Mouse (Mus musculus) liver, adult 2 months (tissue): Measurements from ENCODE around the gene Rap1gap. TPM values are rescaled to one million over a fixed set of nuclear protein-coding genes. Genes with fewer than 3 reads are reported as not detected.

Experiments used
- DNase-seq: peaks from one replicate; pipeline ENCODE4 v3.0.0-alpha.2; 2011; ENCODE audit warnings: low read depth, low spot score; ENCODE audit errors: extremely low read depth
- H3K27ac ChIP-seq: fragments of 200-500 bp; replicated peaks from 2 replicates; pipeline ENCODE4 v1.5.1; 2012; ENCODE audit warnings: low read depth, mild to moderate bottlenecking, control low read depth, inconsistent platforms, low read length; ENCODE audit not compliant: insufficient read depth
- H3K27me3 ChIP-seq: fragments of 200-500 bp; 2 replicates; pipeline ENCODE4 v1.6.1; 2012; ENCODE audit warnings: mild to moderate bottlenecking, moderate library complexity, low read length, inconsistent platforms; ENCODE audit not compliant: control insufficient read depth, insufficient read depth
- H3K36me3 ChIP-seq: fragments of 200-500 bp; 2 replicates; pipeline ENCODE4 v1.6.1; 2012; ENCODE audit warnings: low read length, inconsistent platforms; ENCODE audit not compliant: control insufficient read depth, insufficient read depth
- H3K4me1 ChIP-seq: fragments of 200-500 bp; 2 replicates; pipeline ENCODE4 v1.6.1; 2011; ENCODE audit warnings: low read length; ENCODE audit not compliant: control insufficient read depth, insufficient read depth
- H3K4me3 ChIP-seq: fragments of 200-500 bp; 2 replicates; pipeline ENCODE4 v1.5.1; 2011; ENCODE audit warnings: low read depth, mild to moderate bottlenecking, control low read depth, low read length, moderate library complexity; ENCODE audit not compliant: insufficient read depth
- H3K79me2 ChIP-seq: fragments of 200-500 bp; 2 replicates; pipeline ENCODE4 v1.6.1; 2012; ENCODE audit warnings: inconsistent platforms, mild to moderate bottlenecking, low read length, moderate library complexity; ENCODE audit not compliant: control insufficient read depth, insufficient read depth
- H3K9ac ChIP-seq: fragments of 200-500 bp; 2 replicates; pipeline ENCODE4 v1.6.1; 2012; ENCODE audit warnings: low read depth, mild to moderate bottlenecking, control low read depth, inconsistent platforms, low read length
- CTCF ChIP-seq: fragments of 200-500 bp; IDR thresholded peaks from 2 replicates; pipeline ENCODE4 v1.5.1; 2011; ENCODE audit warnings: low read depth, low read length, control low read depth
- POLR2A ChIP-seq: fragments of 200-500 bp; IDR thresholded peaks from 2 replicates; pipeline ENCODE4 v1.6.1; 2011; ENCODE audit warnings: low read length, control low read depth; ENCODE audit not compliant: insufficient read depth; ENCODE audit errors: extremely low read depth
- WGBS: fragments of 180-500 bp; shearing (Covaris S2); methylation state at CpG from one replicate; pipeline ENCODE4 v1.1.7; 2018; 5-methylcytosine and 5-hydroxymethylcytosine counted together
- polyA plus RNA-seq: library from polyadenylated mRNA; depleted of rRNA; stranded (reverse); fragments of >200 nt; gene quantifications from 2 replicates; pipeline ENCODE4 v1.2.3, GENCODE M21; 2012
- total RNA-seq: library from RNA; depleted of rRNA; stranded (reverse); fragments of >200 nt; gene quantifications from 2 replicates; pipeline ENCODE4 v1.2.3, GENCODE M21; 2014

Rap1gap gene
- total and polyA plus RNA-seq, 2 experiments, result 2.9 to 11.5 TPM

GRCm38 (mm10) chr4:137643459-137643858 is 21.1 kb upstream of the Rap1gap start:
- Histone ChIP-seq H3K79me2 (no peaks in the 10 kb centered on the region; the same call in 1 of the 2 replicates), H3K36me3 (peaks cover 42% of the 10 kb centered on the region)
- WGBS, result 89% methylated on average over 2 of the region's 2 CpGs

GRCm38 (mm10) chr4:137646262-137646661 is 18.3 kb upstream of the Rap1gap start:
- Histone ChIP-seq H3K4me3 (no peak overlapping the region), H3K36me3 (peaks cover 45% of the 10 kb centered on the region), H3K4me1 (peaks cover 10% of the 10 kb centered on the region), H3K27me3 (no peaks in the 10 kb centered on the region), H3K27ac (no peak overlapping the region), H3K9ac (no peak overlapping the region), H3K79me2 (no peaks in the 10 kb centered on the region; the same call in 1 of the 2 replicates)
- no peak for TF ChIP-seq POLR2A
- TF ChIP-seq CTCF, result no peak
- no peak for DNase-seq

More at GRCm38 (mm10) chr4:137643459-137643858, 21.1 kb upstream of the Rap1gap start:
- H3K9ac ChIP-seq, result no peak overlapping the region
- no peak overlapping the region for H3K4me3 ChIP-seq
- no peak for DNase-seq
- TF ChIP-seq CTCF (no peak), POLR2A (no peak)
- H3K27ac ChIP-seq, result no peak overlapping the region
- no peaks in the 10 kb centered on the region for H3K27me3 ChIP-seq
- peaks cover 9% of the 10 kb centered on the region for H3K4me1 ChIP-seq

- H3K9ac ChIP-seq, result no peak overlapping the region
- TF ChIP-seq POLR2A (no peak), CTCF (no peak)
- no peaks in the 10 kb centered on the region; the same call in 1 of the 2 replicates for H3K79me2 ChIP-seq
- H3K4me3 ChIP-seq, result no peak overlapping the region
- peaks cover 7% of the 10 kb centered on the region for H3K4me1 ChIP-seq
- peak; percentile 35 for DNase-seq
- no peak overlapping the region for H3K27ac ChIP-seq
- peaks cover 52% of the 10 kb centered on the region for H3K36me3 ChIP-seq
- WGBS, result 72% methylated on average over 6 of the region's 6 CpGs
- no peaks in the 10 kb centered on the region for H3K27me3 ChIP-seq
These were observed 16.9 kb upstream of the Rap1gap start for GRCm38 (mm10) chr4:137647648-137648047.

GRCm38 (mm10) chr4:137648230-137648629 is 16.3 kb upstream of the Rap1gap start:
- H3K79me2 ChIP-seq, result no peaks in the 10 kb centered on the region
- H3K27me3 ChIP-seq, result no peaks in the 10 kb centered on the region
- peaks cover 11% of the 10 kb centered on the region for H3K4me1 ChIP-seq
- no peak overlapping the region for H3K9ac ChIP-seq
- 92% methylated on average over 9 of the region's 9 CpGs for WGBS
- no peak for DNase-seq
- H3K27ac ChIP-seq, result no peak overlapping the region
- no peak for TF ChIP-seq POLR2A
- no peak for TF ChIP-seq CTCF
- peaks cover 52% of the 10 kb centered on the region for H3K36me3 ChIP-seq
- no peak overlapping the region for H3K4me3 ChIP-seq

GRCm38 (mm10) chr4:137650912-137651311 is 13.6 kb upstream of the Rap1gap start:
- H3K27ac ChIP-seq, result no peak overlapping the region; the same call in 1 of the 2 replicates
- no peaks in the 10 kb centered on the region for H3K79me2 ChIP-seq
- TF ChIP-seq POLR2A (no peak), CTCF (no peak)
- 24% methylated on average over 5 of the region's 5 CpGs for WGBS
- H3K9ac ChIP-seq, result no peak overlapping the region
- H3K4me3 ChIP-seq, result no peak overlapping the region
- peak; percentile 73 for DNase-seq
- H3K27me3 ChIP-seq, result no peaks in the 10 kb centered on the region
- peaks cover 13% of the 10 kb centered on the region for H3K4me1 ChIP-seq
- H3K36me3 ChIP-seq, result peaks cover 56% of the 10 kb centered on the region

GRCm38 (mm10) chr4:137652835-137653346 is 11.6 kb upstream of the Rap1gap start:
- Histone ChIP-seq H3K4me3 (no peak overlapping the region), H3K27me3 (no peaks in the 10 kb centered on the region), H3K36me3 (peaks cover 55% of the 10 kb centered on the region), H3K27ac (no peak overlapping the region), H3K4me1 (peaks cover 13% of the 10 kb centered on the region), H3K79me2 (no peaks in the 10 kb centered on the region), H3K9ac (no peak overlapping the region)
- TF ChIP-seq POLR2A, result no peak
- TF ChIP-seq CTCF, result no peak
- 48% methylated on average over 5 of the region's 5 CpGs for WGBS
- peak; percentile 53 for DNase-seq
